Mouse (Mus musculus) intestine, embryonic 15.5 days (tissue): ENCODE measurements around the gene Lemd2. TPM values are rescaled to one million over a fixed set of nuclear protein-coding genes. Genes with fewer than 3 reads are reported as not detected.

Source experiments
- ATAC-seq: fragments of 200-750 bp; cut with Nextera tagmentation; 2 replicates; pipeline ENCODE4 v1.8.0; 2017; ENCODE audit warnings: moderate TSS enrichment, moderate library complexity
- H3K27ac ChIP-seq: fragments of 300-500 bp; sonication (generic); 2 replicates; pipeline ENCODE4 v1.5.1; 2015; ENCODE audit warnings: mild to moderate bottlenecking, inconsistent platforms
- H3K27me3 ChIP-seq: fragments of 300-500 bp; sonication (generic); replicated peaks from 2 replicates; pipeline ENCODE4 v1.6.1; 2015; ENCODE audit warnings: inconsistent platforms
- H3K36me3 ChIP-seq: fragments of 300-500 bp; sonication (generic); 2 replicates; pipeline ENCODE4 v1.6.1; 2015; ENCODE audit warnings: inconsistent platforms
- H3K4me1 ChIP-seq: fragments of 300-500 bp; sonication (generic); replicated peaks from 2 replicates; pipeline ENCODE4 v1.6.1; 2015; ENCODE audit warnings: inconsistent platforms
- H3K4me2 ChIP-seq: fragments of 300-500 bp; sonication (generic); replicated peaks from 2 replicates; pipeline ENCODE4 v1.6.1; 2015; ENCODE audit warnings: mild to moderate bottlenecking, inconsistent platforms
- H3K4me3 ChIP-seq: fragments of 300-500 bp; sonication (generic); replicated peaks from 2 replicates; pipeline ENCODE4 v1.5.1; 2015; ENCODE audit warnings: inconsistent platforms
- H3K9ac ChIP-seq: fragments of 300-500 bp; sonication (generic); 2 replicates; pipeline ENCODE4 v1.6.1; 2015; ENCODE audit warnings: inconsistent platforms
- H3K9me3 ChIP-seq: fragments of 300-500 bp; sonication (generic); 2 replicates; pipeline ENCODE4 v1.6.1; 2016; ENCODE audit warnings: inconsistent platforms
- WGBS: fragments of 180-500 bp; shearing (Covaris S2); methylation state at CpG from one replicate; pipeline ENCODE4 v1.1.7; 2015; 5-methylcytosine and 5-hydroxymethylcytosine counted together
- polyA plus RNA-seq: library from polyadenylated mRNA; unstranded; fragments of >200 nt; fragmentation: Nextera tagmentation; extraction: Ambion mirVana; gene quantifications from 2 replicates; pipeline ENCODE4 v1.2.1, GENCODE M21; 2015

The Lemd2 gene
- polyA plus RNA-seq, 1 experiment from 2014 or later = 10.9 TPM

- Histone ChIP-seq H3K4me2 (no peak overlapping the region), H3K9ac (no peak overlapping the region), H3K4me1 (peaks cover 13% of the 10 kb centered on the region), H3K9me3 (no peaks in the 10 kb centered on the region), H3K27me3 (no peaks in the 10 kb centered on the region), H3K27ac (no peak overlapping the region), H3K4me3 (no peak overlapping the region), H3K36me3 (no peaks in the 10 kb centered on the region)
- no peak for ATAC-seq
- WGBS = 89% methylated on average over 17 of the region's 17 CpGs
These were observed 25.7 kb downstream of the Lemd2 start for GRCm38 (mm10) chr17:27178427-27179177.

GRCm38 (mm10) chr17:27178019-27178418, 26.2 kb downstream of the Lemd2 start:
- H3K4me3 ChIP-seq = no peak overlapping the region
- H3K27me3 ChIP-seq = no peaks in the 10 kb centered on the region
- WGBS = 88% methylated on average over 9 of the region's 9 CpGs
- ATAC-seq = no peak
- peaks cover 13% of the 10 kb centered on the region for H3K4me1 ChIP-seq
- H3K27ac ChIP-seq = no peak overlapping the region
- no peaks in the 10 kb centered on the region for H3K9me3 ChIP-seq
- H3K36me3 ChIP-seq = no peaks in the 10 kb centered on the region
- no peak overlapping the region for H3K9ac ChIP-seq
- no peak overlapping the region for H3K4me2 ChIP-seq

- Histone ChIP-seq H3K4me2 (no peak overlapping the region), H3K27ac (no peak overlapping the region), H3K4me1 (peaks cover 13% of the 10 kb centered on the region), H3K27me3 (no peaks in the 10 kb centered on the region), H3K9ac (no peak overlapping the region), H3K9me3 (no peaks in the 10 kb centered on the region), H3K4me3 (no peak overlapping the region), H3K36me3 (no peaks in the 10 kb centered on the region)
- 89% methylated on average over 4 of the region's 4 CpGs for WGBS
- ATAC-seq = no peak
These were observed 27.5 kb downstream of the Lemd2 start for GRCm38 (mm10) chr17:27176754-27177153.

GRCm38 (mm10) chr17:27176287-27176686, 28.0 kb downstream of the Lemd2 start:
- Histone ChIP-seq H3K27ac (no peak overlapping the region), H3K4me2 (no peak overlapping the region), H3K4me3 (no peak overlapping the region), H3K36me3 (no peaks in the 10 kb centered on the region), H3K9ac (no peak overlapping the region), H3K27me3 (no peaks in the 10 kb centered on the region), H3K4me1 (peaks cover 13% of the 10 kb centered on the region), H3K9me3 (no peaks in the 10 kb centered on the region)
- ATAC-seq = no peak
- WGBS = 78% methylated on average over 3 of the region's 3 CpGs

- no peak overlapping the region for H3K9ac ChIP-seq
- no peaks in the 10 kb centered on the region for H3K27me3 ChIP-seq
- ATAC-seq = peak; percentile 56
- no peak overlapping the region for H3K27ac ChIP-seq
- H3K9me3 ChIP-seq = no peaks in the 10 kb centered on the region
- no peak overlapping the region for H3K4me3 ChIP-seq
- H3K4me2 ChIP-seq = no peak overlapping the region
- peaks cover 13% of the 10 kb centered on the region for H3K4me1 ChIP-seq
- WGBS = 28% methylated on average over 14 of the region's 14 CpGs
- no peaks in the 10 kb centered on the region for H3K36me3 ChIP-seq
These were observed 28.9 kb downstream of the Lemd2 start for GRCm38 (mm10) chr17:27175196-27175874.

- H3K27me3 ChIP-seq = no peaks in the 10 kb centered on the region
- WGBS = 70% methylated on average over 3 of the region's 3 CpGs
- H3K4me1 ChIP-seq = peaks cover 9% of the 10 kb centered on the region; the same call in 1 of the 2 replicates
- no peak overlapping the region for H3K4me2 ChIP-seq
- no peak overlapping the region for H3K27ac ChIP-seq
- ATAC-seq = no peak
- no peaks in the 10 kb centered on the region for H3K9me3 ChIP-seq
- no peak overlapping the region for H3K9ac ChIP-seq
- H3K4me3 ChIP-seq = no peak overlapping the region
- no peaks in the 10 kb centered on the region for H3K36me3 ChIP-seq
These were observed 30.6 kb downstream of the Lemd2 start for GRCm38 (mm10) chr17:27173715-27174114.

GRCm38 (mm10) chr17:27172459-27172858, 31.8 kb downstream of the Lemd2 start:
- Histone ChIP-seq H3K4me1 (peaks cover 9% of the 10 kb centered on the region; the same call in 1 of the 2 replicates), H3K4me3 (no peak overlapping the region), H3K27me3 (no peaks in the 10 kb centered on the region), H3K4me2 (no peak overlapping the region), H3K27ac (no peak overlapping the region), H3K9me3 (no peaks in the 10 kb centered on the region), H3K9ac (no peak overlapping the region), H3K36me3 (no peaks in the 10 kb centered on the region)
- 82% methylated on average over 9 of the region's 9 CpGs for WGBS
- ATAC-seq = no peak

- H3K27ac ChIP-seq = no peak overlapping the region
- no peak overlapping the region for H3K9ac ChIP-seq
- no peak overlapping the region for H3K4me2 ChIP-seq
- no peak overlapping the region for H3K4me3 ChIP-seq
- peaks cover 9% of the 10 kb centered on the region; the same call in 1 of the 2 replicates for H3K4me1 ChIP-seq
- no peak for ATAC-seq
- WGBS = 72% methylated on average over 5 of the region's 5 CpGs
- H3K36me3 ChIP-seq = no peaks in the 10 kb centered on the region
- no peaks in the 10 kb centered on the region for H3K27me3 ChIP-seq
- no peaks in the 10 kb centered on the region for H3K9me3 ChIP-seq
These were observed 33.1 kb downstream of the Lemd2 start for GRCm38 (mm10) chr17:27171121-27171520.

- H3K4me3 ChIP-seq = no peak overlapping the region
- no peak overlapping the region for H3K9ac ChIP-seq
- no peak overlapping the region for H3K4me2 ChIP-seq
- no peaks in the 10 kb centered on the region for H3K27me3 ChIP-seq
- no peak overlapping the region for H3K27ac ChIP-seq
- no peak for ATAC-seq
- 79% methylated on average over 11 of the region's 11 CpGs for WGBS
- peaks cover 5% of the 10 kb centered on the region for H3K4me1 ChIP-seq
- H3K9me3 ChIP-seq = no peaks in the 10 kb centered on the region
- no peaks in the 10 kb centered on the region for H3K36me3 ChIP-seq
These were observed 34.1 kb downstream of the Lemd2 start for GRCm38 (mm10) chr17:27169952-27170695.

- Histone ChIP-seq H3K36me3 (no peaks in the 10 kb centered on the region), H3K27ac (no peak overlapping the region), H3K9ac (no peak overlapping the region), H3K27me3 (no peaks in the 10 kb centered on the region), H3K9me3 (no peaks in the 10 kb centered on the region), H3K4me3 (no peak overlapping the region), H3K4me1 (peaks cover 4% of the 10 kb centered on the region; the same call in 1 of the 2 replicates), H3K4me2 (no peak overlapping the region)
- WGBS = 89% methylated on average over 4 of the region's 4 CpGs
- ATAC-seq = no peak
These were observed 35.7 kb downstream of the Lemd2 start for GRCm38 (mm10) chr17:27168569-27168968.

GRCm38 (mm10) chr17:27167545-27167944, 36.7 kb downstream of the Lemd2 start, which contains the start of gene Ip6k3:
Ip6k3 (minus strand) TSS chr17:27167795.
- Histone ChIP-seq H3K27me3 (no peaks in the 10 kb centered on the region), H3K36me3 (no peaks in the 10 kb centered on the region), H3K4me1 (peaks cover 4% of the 10 kb centered on the region; the same call in 1 of the 2 replicates), H3K9me3 (no peaks in the 10 kb centered on the region), H3K9ac (no peak within 1 kb of the TSS), H3K4me3 (no peak within 1 kb of the TSS), H3K4me2 (no peak within 1 kb of the TSS), H3K27ac (no peak within 1 kb of the TSS)
- ATAC-seq = no peak
- 48% methylated on average over 4 of the region's 4 CpGs for WGBS

GRCm38 (mm10) chr17:27166901-27167300, 37.4 kb downstream of the Lemd2 start:
- no peak for ATAC-seq
- no peaks in the 10 kb centered on the region for H3K9me3 ChIP-seq
- no peak overlapping the region for H3K4me2 ChIP-seq
- no peaks in the 10 kb centered on the region for H3K36me3 ChIP-seq
- WGBS = 68% methylated on average over 6 of the region's 6 CpGs
- peaks cover 4% of the 10 kb centered on the region; the same call in 1 of the 2 replicates for H3K4me1 ChIP-seq
- no peak overlapping the region for H3K9ac ChIP-seq
- H3K27ac ChIP-seq = no peak overlapping the region
- H3K27me3 ChIP-seq = no peaks in the 10 kb centered on the region
- no peak overlapping the region for H3K4me3 ChIP-seq
